Mouse (Mus musculus) left cerebral cortex, postnatal 36 days (tissue): ENCODE results near the gene Elavl2. TPM values are rescaled to one million over a fixed set of nuclear protein-coding genes. Genes with fewer than 3 reads are reported as not detected.
"Not testable (repeated sequence)": the region's sequence is repeated elsewhere in the genome, so short reads cannot be mapped to it uniquely, and the experiment has no call there.

Source experiments
- DNase-seq, 2 experiments: peaks; one replicate each; pipeline ENCODE4 v3.0.0; 2021 to 2022; ENCODE audit warnings: low spot score in 2 of 2, mixed read lengths in 1 of 2
- intact Hi-C: fragments of 180-260 bp; cut with DNase I; formaldehyde crosslinking; loops from one replicate; pipeline ENCODE4 v1.15.1; 2025
- total RNA-seq, 2 experiments: library from RNA; stranded (reverse); gene quantifications; 2 replicates each; pipeline ENCODE4 v1.2.3; 2021

The Elavl2 gene
- total RNA-seq, 2 experiments from 2014 or later = 101 to 115 TPM

- DNase-seq = no peak
- intact Hi-C loops = no loop called here
These were observed 38.1 kb downstream of the Elavl2 start for GRCm38 (mm10) chr4:91362520-91362919.

DNA sequence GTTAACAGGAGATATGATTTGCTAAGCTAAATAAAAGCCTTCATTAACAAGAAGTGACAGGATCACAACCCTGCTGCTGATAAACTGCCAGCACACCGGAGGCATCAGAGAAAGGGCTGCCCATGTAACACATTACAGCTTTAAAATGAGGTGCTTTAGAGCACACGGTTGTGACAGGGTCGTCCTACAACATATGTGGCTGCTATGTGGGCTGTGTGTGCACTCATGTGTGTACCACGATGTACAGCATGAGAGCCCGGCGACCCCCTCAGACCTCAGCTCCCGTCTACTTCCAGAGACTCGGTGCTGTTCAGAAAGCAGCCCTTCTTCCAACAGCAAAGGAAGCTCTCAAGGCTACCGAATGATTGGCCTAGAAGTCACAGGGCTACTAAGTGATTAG lies 47.4 kb downstream of the Elavl2 start:
- no peak for DNase-seq
- intact Hi-C loops = no loop called here

- DNase-seq = no peak
- intact Hi-C loops = no loop called here
These were observed 51.0 kb downstream of the Elavl2 start for GRCm38 (mm10) chr4:91349579-91349978.

DNA sequence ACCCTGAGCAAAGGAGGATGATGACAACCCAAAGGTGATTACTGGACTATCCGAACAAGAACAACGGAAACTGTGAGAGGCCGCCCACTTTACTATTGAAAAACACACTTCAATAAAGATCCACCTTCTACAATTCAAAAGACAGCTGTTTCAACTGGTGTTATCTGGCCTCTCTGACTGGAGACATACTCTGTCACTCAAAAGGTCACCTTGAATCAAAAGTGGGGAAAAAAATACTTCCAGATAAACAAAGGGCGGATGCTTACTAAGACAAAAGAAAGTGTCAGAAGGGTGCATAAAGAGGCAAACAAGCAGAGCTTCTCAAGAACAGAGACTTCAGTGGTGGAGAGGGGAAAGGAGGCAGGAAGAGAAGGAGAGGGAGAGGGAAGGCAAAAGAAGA lies 66.4 kb downstream of the Elavl2 start:
- intact Hi-C loops = no loop called here
- no peak for DNase-seq

DNA sequence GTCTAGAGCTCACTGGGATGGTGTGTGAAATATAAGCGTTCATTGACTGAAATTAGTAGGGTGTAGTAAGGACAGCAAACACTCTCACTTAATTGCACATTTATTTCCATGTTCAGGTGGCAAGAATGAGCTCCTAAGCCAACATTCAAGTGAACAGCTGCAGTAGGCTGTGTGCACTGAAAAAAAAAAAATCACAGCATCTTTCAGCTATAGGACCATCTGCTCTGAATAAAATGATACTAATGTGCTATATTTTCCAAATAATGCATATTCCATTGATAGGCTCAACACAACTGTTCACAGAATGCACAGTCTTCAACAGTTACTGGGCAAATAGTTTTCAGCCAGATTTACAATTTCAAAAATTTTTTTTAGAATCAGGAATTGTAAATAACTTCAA lies 89.8 kb downstream of the Elavl2 start:
- intact Hi-C loops = no loop called here

DNA sequence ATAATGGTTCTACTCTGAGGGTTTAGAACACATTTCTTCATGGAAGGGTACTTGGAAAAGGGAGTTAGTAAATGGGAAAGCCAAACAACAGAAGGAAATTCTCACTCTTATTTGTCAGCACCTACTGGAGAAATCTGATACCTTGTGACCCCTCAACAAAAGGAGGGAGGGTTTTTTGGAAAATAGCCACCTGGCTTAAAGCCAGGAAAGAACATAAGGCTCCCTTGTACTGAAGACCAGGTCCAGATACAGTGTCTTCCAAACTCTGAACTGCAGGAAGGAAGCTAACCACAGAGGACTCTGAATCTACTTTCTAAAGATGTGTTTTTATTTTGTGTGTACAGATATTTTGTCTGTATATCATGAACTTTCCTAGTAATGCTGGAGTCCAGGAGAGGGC lies 102.9 kb downstream of the Elavl2 start:
- no peak for DNase-seq
- intact Hi-C loops = no loop called here

More for the DNA sequence above, 89.8 kb downstream of the Elavl2 start:
- DNase-seq = no peak

DNA sequence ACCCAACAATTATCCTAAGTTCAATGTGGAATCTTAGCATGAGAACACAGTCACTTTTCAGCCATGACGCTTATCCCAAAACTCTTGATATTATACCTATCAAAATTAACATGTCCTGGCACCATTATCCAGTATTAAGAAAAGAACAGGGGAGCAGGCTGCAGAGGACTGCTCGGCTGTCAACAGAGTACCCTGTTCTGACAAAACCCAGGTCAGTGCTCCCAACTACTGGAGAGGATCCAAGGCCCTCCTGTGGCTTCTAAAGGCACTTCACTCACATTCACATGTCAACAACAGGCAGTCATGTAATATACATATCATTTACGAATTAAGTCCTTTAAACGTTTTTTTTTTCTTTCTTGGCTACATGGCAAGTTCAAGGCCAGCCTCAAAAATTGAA lies 105.3 kb downstream of the Elavl2 start:
- no peak for DNase-seq
- intact Hi-C loops = no loop called here

DNA sequence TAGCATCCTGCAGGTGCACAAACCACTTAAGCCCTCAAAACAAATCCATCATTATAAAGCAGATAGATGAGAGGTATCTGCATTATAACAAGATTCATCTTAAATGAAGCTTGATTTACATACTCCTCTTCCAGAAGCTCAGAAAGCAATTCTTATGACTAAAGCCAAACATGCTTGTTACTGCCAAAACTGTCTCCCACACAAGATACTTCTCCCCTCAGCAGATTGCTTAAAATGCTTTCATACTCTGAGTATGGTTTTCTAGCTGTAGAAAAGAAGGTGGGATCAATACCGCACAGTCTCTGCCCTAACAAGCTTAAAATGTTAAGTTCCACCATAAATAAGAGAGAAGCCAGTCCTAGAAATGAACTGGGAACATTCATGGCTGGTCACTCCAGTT lies 109.1 kb downstream of the Elavl2 start:
- intact Hi-C loops = loop anchor here (5.0 kb wide), 1 partner anchor 81 kb away; no protein-coding TSS in a partner anchor
- DNase-seq = no peak

DNA sequence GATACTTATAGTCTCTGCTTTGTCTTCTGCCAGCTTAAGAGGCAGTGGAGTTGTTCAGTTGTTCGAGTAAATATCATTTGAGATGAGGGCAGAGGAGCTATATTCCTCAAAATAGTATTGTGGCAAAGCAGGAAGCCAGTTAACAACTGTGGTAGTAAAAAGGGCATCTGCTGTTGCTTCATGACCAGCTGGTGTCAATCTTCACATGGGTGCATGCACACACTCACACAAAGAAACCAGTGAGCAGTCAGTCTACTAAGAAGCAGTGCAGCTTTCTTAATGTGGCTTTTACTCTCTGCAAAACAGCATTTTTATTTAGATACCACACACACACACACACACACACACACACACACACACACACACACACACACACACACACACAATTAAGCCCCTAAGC lies 110.2 kb downstream of the Elavl2 start:
- intact Hi-C loops = loop anchor here (5.0 kb wide), 1 partner anchor 82 kb away; no protein-coding TSS in a partner anchor
- no peak for DNase-seq

DNA sequence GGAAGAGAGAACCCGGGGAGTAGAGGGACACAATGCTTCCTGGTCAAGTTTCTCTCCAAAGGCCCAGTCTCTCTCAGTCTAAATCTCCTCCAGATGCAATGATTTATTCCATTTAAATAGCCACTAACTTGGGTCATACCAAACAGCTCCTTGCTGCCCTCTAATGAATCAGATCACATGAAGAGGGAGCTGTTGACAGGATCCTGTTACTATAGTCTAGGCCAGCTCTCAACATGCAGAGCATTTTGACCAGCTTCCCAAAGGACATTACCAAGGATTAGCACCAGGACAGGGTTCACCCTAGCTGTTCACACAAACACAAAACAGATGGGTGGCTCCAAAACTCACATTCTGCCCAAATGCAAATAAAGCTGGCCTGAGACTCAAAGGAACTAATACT lies 111.4 kb downstream of the Elavl2 start:
- no peak for DNase-seq
- intact Hi-C loops = no loop called here

DNA sequence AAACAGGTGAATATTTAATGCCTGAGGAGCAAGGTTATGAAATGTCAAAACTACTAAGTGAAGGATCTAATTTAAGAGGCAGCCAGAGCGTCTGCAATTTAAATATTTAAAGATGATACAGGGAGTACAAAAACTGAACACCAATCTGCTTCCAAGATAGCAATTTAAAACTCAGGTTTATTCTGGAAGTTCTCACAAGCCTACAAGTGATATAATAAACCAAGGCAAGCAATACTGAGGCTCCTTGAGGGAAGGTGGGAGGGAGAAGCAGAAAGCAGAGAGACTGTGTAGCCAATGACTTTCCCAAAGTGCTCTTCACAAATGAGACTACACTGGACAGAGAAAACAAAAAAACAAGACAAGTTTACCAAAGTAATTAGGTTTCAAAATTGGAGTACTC lies 132.2 kb downstream of the Elavl2 start:
- intact Hi-C loops = no loop called here
- no peak for DNase-seq

DNA sequence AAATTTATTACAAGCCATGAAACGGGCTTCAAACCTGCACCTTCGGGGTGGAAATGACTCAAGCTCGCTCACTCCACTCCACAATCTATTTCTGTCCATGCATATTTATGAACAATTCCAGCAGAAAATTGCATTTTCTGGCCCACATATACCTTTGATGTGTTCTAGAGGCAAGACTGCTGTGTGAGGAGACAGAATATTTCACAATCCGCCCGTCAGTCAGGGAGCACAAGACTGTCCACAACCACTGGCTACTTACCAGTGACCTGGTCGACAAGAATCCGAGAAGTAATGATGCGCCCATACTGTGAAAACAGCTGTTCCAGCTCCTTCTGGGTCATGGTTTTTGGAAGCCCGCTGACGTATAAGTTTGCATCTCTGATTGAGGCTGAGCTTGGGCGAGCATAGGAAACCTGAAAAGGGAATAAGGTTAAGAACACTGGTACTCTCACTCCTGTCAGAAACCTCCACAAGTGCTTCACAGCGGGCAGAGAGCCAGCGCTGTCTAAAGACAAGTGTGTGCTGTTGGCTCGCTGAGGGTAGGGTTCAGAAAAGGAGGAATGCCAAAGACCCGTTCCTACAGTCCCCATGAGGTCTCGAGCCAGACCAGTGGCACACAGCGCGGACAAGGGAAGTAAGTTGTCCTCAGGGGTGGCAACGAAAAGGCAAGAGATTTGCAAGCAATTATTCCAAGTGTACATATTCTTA lies 136.7 kb downstream of the Elavl2 start:
- intact Hi-C loops = no loop called here
- peak in 1 of 2 experiments; percentile 15 for DNase-seq

GRCm38 (mm10) chr4:91262839-91263238 lies 137.7 kb downstream of the Elavl2 start:
- intact Hi-C loops = no loop called here
- DNase-seq = no peak

DNA sequence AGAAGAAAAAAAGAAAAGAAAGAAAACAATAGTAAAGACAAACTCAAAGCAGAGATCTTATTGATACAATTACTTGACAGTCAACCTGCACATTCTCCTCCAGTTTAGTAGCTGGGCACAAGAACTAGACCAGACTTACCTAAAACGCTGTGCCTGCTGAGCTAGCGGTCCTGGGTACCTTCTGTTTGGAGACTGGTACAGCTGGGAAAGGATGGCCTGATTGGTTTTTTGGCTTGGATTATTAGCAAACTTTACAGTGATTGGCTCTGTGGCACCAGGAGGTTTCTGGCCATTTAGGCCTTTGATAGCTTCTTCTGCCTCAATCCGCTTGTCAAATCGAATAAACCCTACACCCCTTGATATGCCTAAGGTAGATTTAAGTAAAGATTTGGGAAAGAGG lies 140.0 kb downstream of the Elavl2 start:
- no peak for DNase-seq
- intact Hi-C loops = no loop called here

DNA sequence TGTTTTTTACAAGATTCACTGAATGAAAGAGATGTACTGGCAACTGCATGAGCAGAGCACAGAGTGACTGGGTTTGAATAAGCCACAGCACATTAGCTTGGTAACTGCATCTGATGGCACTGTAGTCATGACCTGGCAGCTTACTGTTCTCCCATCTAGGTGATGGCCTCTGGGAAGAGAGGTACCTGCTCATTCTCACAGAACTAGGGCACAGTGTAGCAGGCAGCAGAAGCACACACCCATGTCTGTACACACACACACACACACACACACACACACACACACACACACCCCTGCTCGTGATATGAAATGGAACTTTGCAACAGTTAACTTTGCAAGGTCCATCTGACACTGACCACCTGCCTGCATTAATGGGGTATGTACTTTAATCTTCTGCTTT lies 151.9 kb downstream of the Elavl2 start:
- no peak for DNase-seq
- intact Hi-C loops = no loop called here

- DNase-seq, intact Hi-C loops: not testable (repeated sequence)
These were observed 155.4 kb downstream of the Elavl2 start for GRCm38 (mm10) chr4:91245136-91245535.

GRCm38 (mm10) chr4:91244554-91244953 lies 156.0 kb downstream of the Elavl2 start:
- DNase-seq = no peak
- intact Hi-C loops = no loop called here

- intact Hi-C loops = no loop called here
- no peak for DNase-seq
These were observed 156.7 kb downstream of the Elavl2 start for GRCm38 (mm10) chr4:91243896-91244295.

DNA sequence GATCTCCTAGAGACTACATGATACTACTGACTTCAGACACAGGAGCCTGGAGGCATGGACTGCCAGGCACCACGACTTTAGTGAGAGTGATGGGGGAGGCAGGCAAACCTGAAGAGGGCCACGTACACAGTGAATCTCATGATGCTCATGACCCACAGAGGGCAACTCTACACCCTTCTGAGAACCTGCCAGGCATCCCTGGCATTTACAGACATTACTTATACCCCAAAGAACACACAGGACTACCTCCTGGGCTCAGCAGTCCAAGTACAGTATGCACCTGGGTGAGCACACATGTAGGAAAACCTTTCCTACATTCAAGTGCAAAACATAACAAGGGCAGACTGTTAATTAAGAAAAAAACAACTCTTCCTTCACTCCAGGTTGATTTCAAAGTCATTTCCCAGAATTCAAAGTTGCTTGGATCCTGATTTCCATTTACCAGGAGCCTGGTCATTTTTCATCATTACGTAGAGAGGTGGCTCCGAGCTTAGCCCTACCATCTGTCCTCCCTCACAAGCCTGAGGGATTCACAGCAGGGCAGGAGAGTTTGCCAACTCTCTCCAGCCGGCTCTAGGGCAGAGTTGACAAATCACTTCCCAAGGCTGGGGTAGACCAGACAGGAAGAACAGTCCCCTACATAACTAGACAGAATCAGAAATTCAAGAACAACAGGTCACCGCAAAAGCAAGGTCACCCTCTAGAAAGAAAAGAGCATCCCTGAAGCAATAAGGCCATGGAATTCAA lies 161.7 kb downstream of the Elavl2 start:
- intact Hi-C loops = no loop called here
- no peak for DNase-seq

DNA sequence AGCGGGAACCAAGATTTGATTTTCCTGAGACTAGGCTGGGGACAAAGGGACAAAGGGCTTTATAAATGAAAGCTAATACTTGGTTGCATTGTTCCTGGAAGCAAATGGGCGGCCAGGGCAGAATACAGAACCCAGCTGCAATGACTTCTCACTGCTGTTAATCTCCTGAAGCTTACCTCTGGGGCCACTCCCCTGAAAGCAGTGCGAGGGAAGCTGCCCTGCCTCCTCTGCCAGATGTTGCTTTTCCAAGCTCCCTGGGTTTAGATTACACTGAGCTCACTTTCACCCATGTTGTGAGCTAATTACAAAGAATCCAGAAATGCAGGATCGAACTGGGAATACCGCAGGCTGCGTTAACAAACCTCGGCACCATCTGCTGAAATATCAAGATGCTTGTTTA lies 163.6 kb downstream of the Elavl2 start:
- intact Hi-C loops = no loop called here
- DNase-seq = no peak

GRCm38 (mm10) chr4:91234941-91235340 lies 165.6 kb downstream of the Elavl2 start:
- peak in 1 of 2 experiments; percentile 43 for DNase-seq
- intact Hi-C loops = no loop called here
